Mouse (Mus musculus): ENCODE measurements around the gene Haus6. TPM values are rescaled to one million over a fixed set of nuclear protein-coding genes. Genes with fewer than 3 reads are reported as not detected.

Gene Haus6
- total RNA-seq, 1 experiment from 2014 or later, result 18.6 TPM

Other genes starting within 250 kb of the Haus6 start
- not detected in 2 replicates for gene Saxo1, start 53.7 kb downstream of the Haus6 start, total RNA-seq (2017)
- gene Rraga, start 36.4 kb downstream of the Haus6 start, total RNA-seq (2017), result 19.4 and 21.8 TPM in 2 replicates
- gene Plin2, start 58.0 kb upstream of the Haus6 start, total RNA-seq (2017), result 119 and 151 TPM in 2 replicates
- 22.8 and 23.3 TPM in 2 replicates for gene Dennd4c, start 136.5 kb upstream of the Haus6 start, total RNA-seq (2017)
- 617 and 655 TPM in 2 replicates for gene Rps6, start 245.4 kb upstream of the Haus6 start, total RNA-seq (2017)

Measured in neutrophil, adult 5-6 weeks (primary cell).